Mouse (Mus musculus): ENCODE data around the gene Ppp6r2. TPM values are rescaled to one million over a fixed set of nuclear protein-coding genes. Genes with fewer than 3 reads are reported as not detected.

The Ppp6r2 gene
- polyA plus RNA-seq, 1 experiment from 2014 or later, result 31.8 TPM

GRCm38 (mm10) chr15:89214953-89215352, 3.6 kb downstream of the Ppp6r2 start:
- Histone ChIP-seq H3K27ac (no peak overlapping the region), H3K4me3 (no peak overlapping the region), H3K9me3 (peaks cover 3% of the 10 kb centered on the region), H3K4me1 (peaks cover 19% of the 10 kb centered on the region), H3K4me2 (replicated peaks) (no peak overlapping the region), H3K27me3 (no peaks in the 10 kb centered on the region), H3K36me3 (peaks cover 17% of the 10 kb centered on the region), H3K9ac (no peak overlapping the region)
- ATAC-seq (ENCODE audit: low FRiP score, low read depth), result no peak
- 91% methylated on average over 3 of the region's 3 CpGs for WGBS

- 86% methylated on average over 2 of the region's 2 CpGs for WGBS
Observed at GRCm38 (mm10) chr15:89215611-89216233, 4.4 kb downstream of the Ppp6r2 start.

GRCm38 (mm10) chr15:89233586-89233985, 22.2 kb downstream of the Ppp6r2 start:
- WGBS, result 50% methylated on average over 2 of the region's 2 CpGs
- Histone ChIP-seq H3K4me1 (no peaks in the 10 kb centered on the region), H3K27ac (no peak overlapping the region), H3K4me2 (replicated peaks) (no peak overlapping the region), H3K27me3 (no peaks in the 10 kb centered on the region), H3K4me3 (no peak overlapping the region), H3K36me3 (peaks cover 21% of the 10 kb centered on the region), H3K9ac (no peak overlapping the region), H3K9me3 (no peaks in the 10 kb centered on the region)
- no peak for ATAC-seq (ENCODE audit: low FRiP score, low read depth)

More at GRCm38 (mm10) chr15:89215611-89216233, 4.4 kb downstream of the Ppp6r2 start:
- Histone ChIP-seq H3K36me3 (peaks cover 17% of the 10 kb centered on the region), H3K27me3 (no peaks in the 10 kb centered on the region), H3K4me1 (peaks cover 19% of the 10 kb centered on the region), H3K9me3 (peaks cover 3% of the 10 kb centered on the region), H3K4me3 (no peak overlapping the region), H3K9ac (no peak overlapping the region), H3K4me2 (replicated peaks) (no peak overlapping the region), H3K27ac (no peak overlapping the region)
- ATAC-seq (ENCODE audit: low FRiP score, low read depth), result no peak

GRCm38 (mm10) chr15:89234052-89234451, 22.7 kb downstream of the Ppp6r2 start:
- Histone ChIP-seq H3K9me3 (no peaks in the 10 kb centered on the region), H3K4me1 (no peaks in the 10 kb centered on the region)
- 85% methylated on average over 4 of the region's 4 CpGs for WGBS

GRCm38 (mm10) chr15:89239751-89240392, 28.5 kb downstream of the Ppp6r2 start:
- H3K9me3 ChIP-seq, result no peaks in the 10 kb centered on the region
- H3K4me3 ChIP-seq, result no peak overlapping the region
- H3K4me2 ChIP-seq (replicated peaks), result no peak overlapping the region
- H3K36me3 ChIP-seq, result peaks cover 36% of the 10 kb centered on the region
- WGBS, result 63% methylated on average over 3 of the region's 3 CpGs
- H3K27ac ChIP-seq, result no peak overlapping the region
- H3K27me3 ChIP-seq, result no peaks in the 10 kb centered on the region
- H3K9ac ChIP-seq, result no peak overlapping the region
- ATAC-seq (ENCODE audit: low FRiP score, low read depth), result no peak
- no peaks in the 10 kb centered on the region for H3K4me1 ChIP-seq

More at GRCm38 (mm10) chr15:89234052-89234451, 22.7 kb downstream of the Ppp6r2 start:
- Histone ChIP-seq H3K4me3 (no peak overlapping the region), H3K27ac (no peak overlapping the region), H3K36me3 (peaks cover 21% of the 10 kb centered on the region), H3K4me2 (replicated peaks) (no peak overlapping the region), H3K27me3 (no peaks in the 10 kb centered on the region), H3K9ac (no peak overlapping the region)
- ATAC-seq (ENCODE audit: low FRiP score, low read depth), result no peak

- no peak for ATAC-seq (ENCODE audit: low FRiP score, low read depth)
- Histone ChIP-seq H3K4me3 (no peak overlapping the region), H3K9me3 (no peaks in the 10 kb centered on the region), H3K4me2 (replicated peaks) (no peak overlapping the region), H3K9ac (no peak overlapping the region), H3K27ac (no peak overlapping the region), H3K27me3 (no peaks in the 10 kb centered on the region), H3K36me3 (peaks cover 39% of the 10 kb centered on the region), H3K4me1 (no peaks in the 10 kb centered on the region)
- 80% methylated on average over 2 of the region's 2 CpGs for WGBS
Observed at GRCm38 (mm10) chr15:89241025-89241424, 29.7 kb downstream of the Ppp6r2 start.

GRCm38 (mm10) chr15:89249063-89249462, 37.7 kb downstream of the Ppp6r2 start:
- whole genome bisulfite sequencing, result 92% methylated on average over 6 of the region's 6 CpGs
- no peak overlapping the region for H3K4me2 ChIP-seq (replicated peaks)
- H3K9ac ChIP-seq, result no peak overlapping the region
- H3K27ac ChIP-seq, result no peak overlapping the region
- H3K4me3 ChIP-seq, result no peak overlapping the region
- H3K4me1 ChIP-seq, result no peaks in the 10 kb centered on the region
- no peak for ATAC-seq (ENCODE audit: low FRiP score, low read depth)
- no peaks in the 10 kb centered on the region for H3K27me3 ChIP-seq
- no peaks in the 10 kb centered on the region for H3K9me3 ChIP-seq
- H3K36me3 ChIP-seq, result peaks cover 46% of the 10 kb centered on the region

GRCm38 (mm10) chr15:89255330-89255729, 44.0 kb downstream of the Ppp6r2 start:
- Histone ChIP-seq H3K27me3 (no peaks in the 10 kb centered on the region), H3K4me1 (no peaks in the 10 kb centered on the region), H3K9ac (no peak overlapping the region), H3K4me2 (replicated peaks) (no peak overlapping the region), H3K9me3 (no peaks in the 10 kb centered on the region), H3K27ac (no peak overlapping the region), H3K4me3 (no peak overlapping the region), H3K36me3 (peaks cover 74% of the 10 kb centered on the region)
- WGBS, result 78% methylated on average over 4 of the region's 4 CpGs
- ATAC-seq (ENCODE audit: low FRiP score, low read depth), result no peak

- H3K27ac ChIP-seq, result no peak overlapping the region
- H3K9me3 ChIP-seq, result no peaks in the 10 kb centered on the region
- no peak overlapping the region for H3K9ac ChIP-seq
- no peak overlapping the region for H3K4me2 ChIP-seq (replicated peaks)
- ATAC-seq (ENCODE audit: low FRiP score, low read depth), result no peak
- no peaks in the 10 kb centered on the region for H3K4me1 ChIP-seq
- H3K27me3 ChIP-seq, result no peaks in the 10 kb centered on the region
- peaks cover 76% of the 10 kb centered on the region for H3K36me3 ChIP-seq
- H3K4me3 ChIP-seq, result no peak overlapping the region
- WGBS, result 94% methylated on average over 5 of the region's 5 CpGs
Observed at GRCm38 (mm10) chr15:89258997-89259396, 47.6 kb downstream of the Ppp6r2 start.

GRCm38 (mm10) chr15:89264485-89264884, 53.1 kb downstream of the Ppp6r2 start:
- 79% methylated on average over 5 of the region's 5 CpGs for whole genome bisulfite sequencing

GRCm38 (mm10) chr15:89275497-89275896, 64.1 kb downstream of the Ppp6r2 start:
- Histone ChIP-seq H3K27ac (no peak overlapping the region), H3K9ac (no peak overlapping the region), H3K4me3 (no peak overlapping the region), H3K36me3 (peaks cover 88% of the 10 kb centered on the region), H3K4me1 (no peaks in the 10 kb centered on the region), H3K4me2 (replicated peaks) (no peak overlapping the region), H3K9me3 (no peaks in the 10 kb centered on the region), H3K27me3 (no peaks in the 10 kb centered on the region)
- WGBS, result 84% methylated on average over 3 of the region's 3 CpGs
- ATAC-seq (ENCODE audit: low FRiP score, low read depth), result no peak

More at GRCm38 (mm10) chr15:89264485-89264884, 53.1 kb downstream of the Ppp6r2 start:
- Histone ChIP-seq H3K27me3 (no peaks in the 10 kb centered on the region), H3K9me3 (no peaks in the 10 kb centered on the region), H3K4me3 (no peak overlapping the region), H3K4me1 (no peaks in the 10 kb centered on the region), H3K27ac (no peak overlapping the region), H3K9ac (no peak overlapping the region), H3K36me3 (peaks cover 67% of the 10 kb centered on the region), H3K4me2 (replicated peaks) (no peak overlapping the region)
- ATAC-seq (ENCODE audit: low FRiP score, low read depth), result no peak

GRCm38 (mm10) chr15:89277366-89277765, 66.0 kb downstream of the Ppp6r2 start:
- Histone ChIP-seq H3K9ac (no peak overlapping the region), H3K27ac (no peak overlapping the region), H3K9me3 (no peaks in the 10 kb centered on the region), H3K4me1 (no peaks in the 10 kb centered on the region), H3K4me3 (no peak overlapping the region), H3K4me2 (replicated peaks) (no peak overlapping the region), H3K27me3 (no peaks in the 10 kb centered on the region), H3K36me3 (peaks cover 96% of the 10 kb centered on the region)
- 90% methylated on average over 4 of the region's 4 CpGs for WGBS
- ATAC-seq (ENCODE audit: low FRiP score, low read depth), result no peak

- Histone ChIP-seq H3K27ac (no peak overlapping the region), H3K4me2 (replicated peaks) (no peak overlapping the region), H3K9me3 (no peaks in the 10 kb centered on the region), H3K4me3 (no peak overlapping the region), H3K36me3 (peaks cover 99% of the 10 kb centered on the region), H3K9ac (no peak overlapping the region), H3K4me1 (no peaks in the 10 kb centered on the region), H3K27me3 (no peaks in the 10 kb centered on the region)
- WGBS, result 80% methylated on average over 6 of the region's 6 CpGs
- ATAC-seq (ENCODE audit: low FRiP score, low read depth), result no peak
Observed at GRCm38 (mm10) chr15:89282546-89282945, 71.2 kb downstream of the Ppp6r2 start.
